Mouse (Mus musculus): ENCODE data around the gene Sept9. TPM values are rescaled to one million over a fixed set of nuclear protein-coding genes. Genes with fewer than 3 reads are reported as not detected.

Sept9 gene
- total RNA-seq, 2 experiments from 2014 or later = 62.1 to 70.5 TPM

DNA sequence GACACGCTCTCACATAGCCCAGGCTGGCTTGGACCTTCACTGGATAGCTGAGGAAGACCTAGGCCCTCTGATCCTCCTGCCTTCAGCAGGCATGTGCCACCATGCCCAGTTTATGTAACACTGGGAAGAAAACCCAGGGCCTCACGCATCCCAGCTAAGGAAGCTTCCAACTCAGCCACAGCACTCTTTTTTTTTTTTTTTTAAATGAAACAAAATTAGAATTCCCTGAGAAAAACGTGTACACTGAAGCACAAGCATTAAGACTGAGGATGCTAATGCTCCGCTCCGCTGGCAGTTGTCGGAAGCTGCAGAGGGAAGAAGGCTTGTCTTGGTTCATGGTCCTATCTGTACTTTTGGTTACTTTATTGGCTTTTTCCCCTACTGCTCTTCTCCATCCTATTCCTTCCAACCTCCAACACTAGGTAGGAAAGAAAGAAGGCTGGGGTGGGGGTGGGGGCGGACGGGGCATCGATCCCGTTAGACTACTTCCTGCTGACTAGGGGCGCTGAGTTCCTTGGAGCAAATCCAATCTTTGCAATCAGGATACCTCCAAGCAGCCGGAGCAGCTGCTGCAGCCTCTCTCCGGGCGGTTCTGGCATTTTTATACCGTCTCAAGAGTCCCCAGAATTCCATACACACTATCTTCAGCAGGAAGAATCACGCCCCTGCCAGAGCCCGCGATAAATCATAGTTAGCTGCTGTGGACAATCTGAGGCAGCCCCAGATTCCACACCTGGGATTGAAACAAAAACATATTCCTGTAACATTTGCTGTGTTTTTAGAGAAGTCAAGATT lies 25.2 kb upstream of the Sept9 start:
- DNase-seq (ENCODE audit: low spot score in 2 of 2) = peak in 1 of 2 experiments; percentile 49

DNA sequence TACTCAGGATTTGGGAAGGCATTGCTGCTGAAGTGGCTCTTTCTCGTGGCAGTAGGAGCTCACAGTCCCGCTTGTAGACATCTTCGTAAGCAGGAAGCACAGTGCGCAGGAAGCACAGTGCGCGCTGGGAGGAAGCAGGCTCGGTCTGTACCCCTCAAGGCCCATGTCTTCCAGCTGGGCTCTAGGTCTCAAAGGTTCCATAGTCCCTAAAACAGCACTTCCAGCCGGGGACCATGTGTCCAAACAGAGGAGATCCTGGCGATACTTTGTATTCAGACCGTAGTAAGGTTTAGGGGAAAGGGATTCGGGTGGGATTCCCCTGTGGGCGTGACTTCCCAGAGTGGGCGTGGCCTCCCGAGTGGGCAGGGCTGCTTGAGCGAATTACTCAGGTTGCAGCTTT lies 24.5 kb upstream of the Sept9 start:
- intact Hi-C loops (cut with DNase I) = loop anchor here (10.0 kb wide), 1 partner anchor 260 kb away; the partner anchor contains the start of gene Mgat5b
- no peak for DNase-seq (ENCODE audit: low spot score in 2 of 2)

More for the DNA sequence above, 25.2 kb upstream of the Sept9 start:
- intact Hi-C loops (cut with DNase I) = loop anchor here (10.0 kb wide), 1 partner anchor 259 kb away; the partner anchor contains the start of gene Mgat5b

DNA sequence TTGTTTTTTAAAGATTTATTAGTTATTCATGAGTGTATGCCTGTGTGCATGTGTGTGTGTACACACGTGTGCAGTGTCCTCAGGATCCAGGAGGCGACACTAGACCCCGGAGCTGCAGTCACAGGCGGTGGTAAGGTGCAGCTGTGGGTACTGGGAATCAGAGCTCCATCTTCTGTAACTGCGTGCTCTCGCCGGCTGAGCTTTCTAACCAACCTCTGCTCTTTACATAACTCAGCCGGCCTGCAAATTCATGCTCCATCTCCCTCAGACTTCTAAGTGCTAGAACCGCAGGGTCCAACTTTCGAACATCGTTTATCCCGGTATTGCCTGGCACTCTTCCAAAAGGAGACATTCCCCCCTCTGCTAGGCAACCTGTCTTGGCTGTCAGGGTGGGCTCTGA lies 24.0 kb upstream of the Sept9 start:
- intact Hi-C loops (cut with DNase I) = loop anchor here (10.0 kb wide), 1 partner anchor 261 kb away; the partner anchor contains the start of gene Mgat5b
- DNase-seq (ENCODE audit: low spot score in 2 of 2) = no peak

DNA sequence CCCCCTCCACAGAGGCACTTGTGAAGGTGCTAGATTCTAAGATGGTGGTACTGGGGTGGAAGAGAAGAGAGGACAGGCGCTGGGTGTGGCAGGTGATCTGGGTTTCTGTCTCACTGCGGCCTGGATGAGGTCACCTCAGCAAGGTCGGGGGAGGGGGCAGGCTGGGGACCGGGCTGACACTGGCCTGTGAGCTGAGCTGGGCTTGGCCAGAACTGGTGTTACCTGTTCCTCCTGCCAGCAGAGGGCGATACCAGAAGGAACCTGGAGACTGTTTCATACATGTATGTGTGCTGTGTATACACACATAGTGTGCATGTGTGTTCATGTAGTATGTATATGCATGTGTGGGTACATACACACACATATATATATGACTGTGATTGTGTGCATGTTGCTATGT lies 23.2 kb upstream of the Sept9 start:
- DNase-seq (ENCODE audit: low spot score in 2 of 2) = peak in 1 of 2 experiments; percentile 46
- intact Hi-C loops (cut with DNase I) = loop anchor here (10.0 kb wide), 1 partner anchor 262 kb away; the partner anchor contains the start of gene Mgat5b

DNA sequence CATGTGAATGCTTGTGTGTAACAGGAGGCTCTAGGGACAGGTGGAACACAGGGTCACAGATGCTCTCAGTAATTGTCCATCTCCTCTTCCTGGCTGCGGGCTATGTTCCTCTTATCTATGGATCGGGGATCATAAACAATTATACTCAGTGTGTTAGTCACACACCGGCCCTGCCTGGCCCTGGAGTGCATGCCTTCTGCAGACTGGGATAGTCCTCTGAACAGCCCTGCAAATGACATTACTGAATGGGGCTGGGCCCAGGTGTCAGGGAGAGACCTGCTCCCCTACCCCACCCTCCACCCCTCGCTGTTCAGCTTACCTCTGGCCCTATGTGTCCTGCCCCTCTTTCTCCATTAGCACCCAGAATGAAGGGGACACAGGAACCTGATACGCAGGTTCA lies 22.6 kb upstream of the Sept9 start:
- DNase-seq (ENCODE audit: low spot score in 2 of 2) = no peak
- intact Hi-C loops (cut with DNase I) = loop anchor here (1.0 to 10.0 kb wide), 2 partner anchors 105 to 262 kb away; partner anchors contain the start of gene Mgat5b

DNA sequence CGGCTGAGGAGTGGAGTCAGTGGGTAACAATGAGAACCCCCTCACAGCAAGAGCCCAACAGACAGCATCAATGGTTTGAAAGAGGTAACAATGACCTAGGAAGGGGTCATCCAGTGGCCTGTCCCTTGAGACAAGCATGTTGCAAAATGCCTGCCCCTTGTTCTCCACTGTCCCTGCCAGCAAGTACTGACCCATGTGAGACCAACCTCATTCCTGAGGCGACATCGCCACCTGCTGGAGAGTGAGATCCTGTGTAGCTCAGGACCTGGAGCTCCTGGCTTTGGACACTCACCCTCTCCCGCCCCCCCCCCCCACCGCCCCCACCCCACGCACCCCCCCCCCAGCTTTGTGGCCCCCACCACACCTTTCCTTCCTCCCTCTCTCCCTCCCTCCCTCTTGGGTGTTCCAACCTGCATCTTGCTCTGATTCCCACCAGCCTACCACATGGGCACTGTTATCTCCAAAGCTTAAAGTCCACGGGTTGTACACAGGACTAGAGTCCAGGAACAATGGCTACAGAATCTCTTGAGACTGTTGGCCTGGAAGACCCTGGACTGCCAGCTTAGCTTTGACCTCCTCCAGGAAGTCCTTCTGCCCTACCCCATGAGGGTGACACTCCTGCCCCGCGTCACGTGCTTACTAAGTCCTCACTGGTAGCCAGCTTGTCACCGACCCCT lies 22.0 kb upstream of the Sept9 start:
- peak; percentile 92 to 94 for DNase-seq (ENCODE audit: low spot score in 2 of 2)
- intact Hi-C loops (cut with DNase I) = loop anchor here (1.0 to 10.0 kb wide), 2 partner anchors 105 to 263 kb away; partner anchors contain the start of gene Mgat5b

DNA sequence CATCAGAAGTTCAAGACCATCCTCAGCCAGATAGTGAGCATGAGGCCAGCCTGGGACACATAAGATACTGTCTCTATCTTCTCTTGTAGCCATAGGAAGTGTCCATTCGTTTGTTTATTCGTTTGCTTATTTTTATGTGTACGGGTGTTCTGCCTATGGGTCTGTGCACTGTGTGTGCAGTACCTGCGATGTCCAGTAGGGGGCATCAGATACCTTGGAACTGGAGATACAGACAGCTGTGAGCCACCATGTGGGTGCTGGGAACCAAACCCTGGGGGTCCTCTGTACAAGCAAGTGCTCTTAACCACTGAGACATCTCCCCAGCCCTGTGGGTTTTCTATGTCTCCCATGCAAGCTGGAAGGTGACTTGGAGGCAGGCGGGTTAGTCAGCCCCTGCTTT lies 19.6 kb upstream of the Sept9 start:
- intact Hi-C loops (cut with DNase I) = loop anchor here (10.0 kb wide), 2 partner anchors 265 to 285 kb away; partner anchors contain the start of gene Mgat5b
- no peak for DNase-seq (ENCODE audit: low spot score in 2 of 2)

DNA sequence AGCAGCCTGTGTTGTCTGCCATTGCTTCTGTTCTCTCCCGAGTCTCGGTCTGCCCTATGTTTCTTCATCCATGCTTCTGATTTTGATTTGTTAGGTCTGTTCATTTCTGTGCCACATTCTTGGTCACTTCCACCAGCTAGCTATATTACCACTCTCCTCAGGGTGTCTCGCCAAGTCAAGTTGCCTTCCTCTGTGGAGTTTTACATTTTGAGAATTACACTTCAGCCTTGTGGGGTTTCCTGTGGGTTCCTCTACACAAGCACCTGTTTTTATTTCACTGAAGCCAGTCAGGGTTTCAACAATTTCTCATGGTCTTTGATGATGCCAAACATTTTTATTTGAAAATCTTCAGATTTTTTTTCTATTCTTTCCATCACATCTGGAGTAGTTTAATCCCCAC lies 16.7 kb upstream of the Sept9 start:
- DNase-seq (ENCODE audit: low spot score in 2 of 2) = no peak
- intact Hi-C loops (cut with DNase I) = loop anchor here (10.0 kb wide), 1 partner anchor 288 kb away; no protein-coding TSS in a partner anchor

DNA sequence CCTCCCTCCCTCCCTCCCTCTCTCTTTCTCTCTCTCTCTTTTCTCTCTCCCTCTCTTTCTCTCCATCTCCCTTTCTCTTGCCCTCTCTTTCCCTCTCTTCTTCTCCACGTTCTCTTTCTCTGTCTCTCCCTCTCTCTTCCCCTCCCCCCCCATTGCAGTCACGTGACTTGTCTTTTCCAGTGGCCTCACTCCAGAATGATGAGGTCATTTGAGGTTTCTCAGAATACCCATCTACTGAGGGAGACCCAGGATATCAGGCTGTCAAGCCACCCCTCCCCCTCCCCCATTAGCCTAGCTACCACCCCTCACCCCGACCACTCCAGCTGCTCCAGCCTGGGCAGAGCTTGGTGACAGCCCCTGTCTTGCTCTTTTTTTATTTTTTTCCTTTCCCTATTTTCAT lies 16.2 kb upstream of the Sept9 start:
- intact Hi-C loops (cut with DNase I) = loop anchor here (10.0 kb wide), 1 partner anchor 288 kb away; no protein-coding TSS in a partner anchor
- DNase-seq (ENCODE audit: low spot score in 2 of 2) = no peak

DNA sequence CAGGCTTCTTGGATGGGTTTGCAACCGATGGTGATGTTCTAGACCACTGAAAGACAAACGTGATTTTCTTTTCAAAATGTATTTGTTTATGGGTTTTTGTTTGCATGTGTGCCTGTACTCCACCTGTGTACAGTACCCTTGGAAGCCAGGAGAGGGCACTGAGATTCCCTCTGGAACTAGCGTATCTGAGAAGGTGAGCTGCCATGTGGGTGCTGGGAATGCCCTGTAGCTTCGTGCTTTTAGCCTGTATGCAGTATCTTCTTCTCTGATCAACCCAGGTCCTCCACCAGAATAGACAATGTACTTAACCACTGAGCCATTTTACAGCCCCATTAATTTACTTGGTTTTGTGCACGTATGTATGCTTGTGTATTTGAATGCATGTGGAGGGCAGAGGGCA lies 15.6 kb upstream of the Sept9 start:
- DNase-seq (ENCODE audit: low spot score in 2 of 2) = no peak
- intact Hi-C loops (cut with DNase I) = loop anchor here (10.0 kb wide), 1 partner anchor 289 kb away; no protein-coding TSS in a partner anchor

DNA sequence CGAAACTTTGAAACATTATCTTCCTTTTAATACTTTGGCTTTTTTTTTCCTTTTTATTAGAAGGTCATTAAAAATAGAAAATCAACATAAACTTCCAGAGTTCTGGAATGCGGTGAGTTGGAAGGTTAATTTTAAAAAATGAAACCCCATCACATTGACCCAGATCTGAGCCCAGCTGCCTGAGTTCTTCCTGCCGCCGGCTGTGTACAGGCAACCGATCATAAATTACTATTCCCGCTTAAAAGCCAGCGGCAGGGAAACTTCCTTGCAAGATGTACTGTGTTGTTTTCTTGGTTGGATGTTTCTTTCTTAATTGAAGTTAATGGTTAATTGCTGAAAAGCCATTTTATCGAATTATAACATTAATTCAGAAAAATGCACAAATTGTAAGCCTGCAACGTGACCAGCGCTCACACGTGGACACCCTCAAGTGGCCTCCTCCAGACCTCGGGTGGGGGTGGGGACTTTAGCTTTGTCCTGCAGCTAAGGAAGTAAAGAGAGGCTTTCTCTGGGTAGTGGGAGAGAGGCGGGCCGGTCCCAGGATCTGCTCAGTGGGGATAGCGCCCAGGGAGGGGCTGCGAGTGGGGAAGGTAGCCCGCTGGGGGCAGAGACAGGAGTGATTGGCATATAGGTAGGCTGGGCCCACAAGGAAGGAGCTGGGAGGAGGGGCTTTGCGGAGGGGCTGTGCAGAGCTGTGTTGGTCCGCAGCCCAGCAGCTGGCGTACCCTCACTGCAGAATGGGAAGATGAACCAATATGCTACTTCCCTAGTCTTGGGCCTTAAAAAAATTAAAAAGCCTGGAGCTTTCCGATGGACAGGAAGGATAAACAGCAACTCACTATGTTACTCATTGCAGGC lies 14.2 kb upstream of the Sept9 start:
- intact Hi-C loops (cut with DNase I) = loop anchor here (10.0 kb wide), 1 partner anchor 291 kb away; no protein-coding TSS in a partner anchor
- no peak for DNase-seq (ENCODE audit: low spot score in 2 of 2)

DNA sequence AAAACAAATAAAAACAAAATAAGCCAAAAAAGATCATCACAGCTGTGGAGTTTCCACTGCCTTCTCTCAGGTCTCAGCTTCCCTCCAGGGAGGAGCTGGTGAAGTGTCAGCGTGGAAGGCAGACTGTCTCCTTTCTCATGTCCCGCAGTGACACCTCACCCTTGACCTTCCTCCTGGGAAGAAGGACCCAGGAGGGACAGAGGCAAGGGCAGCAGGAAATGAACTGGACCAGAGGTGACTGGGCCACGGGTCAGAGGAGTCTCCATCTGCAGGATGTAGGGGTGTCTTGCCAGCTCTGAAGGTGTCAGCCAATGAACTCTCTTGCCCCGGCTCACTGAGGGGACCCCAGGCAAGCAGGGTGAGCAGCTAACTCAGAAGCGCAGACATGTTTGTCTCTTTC lies 7.9 kb upstream of the Sept9 start:
- intact Hi-C loops (cut with DNase I) = no loop called here

DNA sequence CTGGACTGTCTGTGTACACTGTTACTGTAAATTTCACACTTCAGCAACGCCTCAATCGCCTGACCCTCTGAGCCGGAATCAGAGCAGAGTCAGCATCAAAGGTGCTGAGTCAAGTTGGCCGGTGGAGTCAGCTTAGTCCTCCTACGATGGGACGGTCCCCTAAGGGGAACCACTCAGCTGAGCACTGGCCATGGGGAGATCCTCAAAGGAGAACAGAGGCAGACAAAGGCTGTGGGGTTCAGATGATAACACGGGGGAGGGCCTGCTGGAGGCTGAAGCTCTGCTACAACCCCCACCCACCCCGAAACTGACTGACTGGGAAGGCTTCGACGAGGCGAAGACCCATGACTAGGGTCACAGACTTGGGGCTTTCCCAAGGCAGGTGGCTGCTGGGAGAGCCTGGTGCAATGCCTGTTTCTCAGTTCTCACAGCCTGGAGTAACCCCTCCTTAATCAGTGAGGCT lies 5.0 kb upstream of the Sept9 start:
- DNase-seq (ENCODE audit: low spot score in 2 of 2) = no peak
- intact Hi-C loops (cut with DNase I) = no loop called here

More for the DNA sequence above, 7.9 kb upstream of the Sept9 start:
- no peak for DNase-seq (ENCODE audit: low spot score in 2 of 2)

DNA sequence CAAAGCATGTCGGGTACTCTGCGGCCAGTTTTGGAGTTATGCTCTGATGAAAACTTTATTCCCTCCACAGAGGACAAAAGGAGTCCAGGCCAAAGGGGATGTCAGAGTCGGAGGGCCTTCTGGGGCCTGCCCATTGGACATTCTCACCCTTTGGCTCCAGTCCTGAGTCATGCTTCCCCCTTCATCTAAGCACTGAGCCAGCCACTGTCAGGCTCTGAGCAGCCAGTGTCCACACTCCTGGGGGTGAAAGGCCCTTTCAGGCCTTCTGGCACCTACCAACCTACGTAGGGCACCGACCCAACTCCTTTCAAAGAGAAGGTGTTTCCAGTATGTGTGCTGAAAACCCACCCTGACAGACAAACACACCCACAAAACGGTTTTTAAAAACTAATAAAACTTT lies 3.8 kb upstream of the Sept9 start:
- no peak for DNase-seq (ENCODE audit: low spot score in 2 of 2)
- intact Hi-C loops (cut with DNase I) = no loop called here

DNA sequence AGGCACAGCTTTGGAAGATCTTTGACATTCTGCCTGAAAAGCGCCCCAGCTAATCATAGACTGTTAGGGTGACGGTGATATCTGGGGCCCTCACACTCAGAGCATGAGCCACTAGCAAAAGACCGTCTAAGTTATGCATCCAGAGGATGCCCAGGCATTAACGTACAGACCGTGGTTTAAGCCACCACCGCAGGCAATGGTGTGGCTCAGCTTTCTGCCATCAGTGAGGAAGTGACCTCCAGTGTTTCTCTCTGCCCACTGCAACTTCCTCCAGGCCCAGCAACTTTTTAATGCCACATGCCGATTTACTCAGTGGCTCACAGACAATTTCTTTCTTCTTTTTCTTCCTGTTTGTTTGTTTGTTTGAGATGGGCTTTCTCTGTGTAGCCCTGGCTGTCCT lies 2.8 kb upstream of the Sept9 start:
- DNase-seq (ENCODE audit: low spot score in 2 of 2) = no peak
- intact Hi-C loops (cut with DNase I) = no loop called here

DNA sequence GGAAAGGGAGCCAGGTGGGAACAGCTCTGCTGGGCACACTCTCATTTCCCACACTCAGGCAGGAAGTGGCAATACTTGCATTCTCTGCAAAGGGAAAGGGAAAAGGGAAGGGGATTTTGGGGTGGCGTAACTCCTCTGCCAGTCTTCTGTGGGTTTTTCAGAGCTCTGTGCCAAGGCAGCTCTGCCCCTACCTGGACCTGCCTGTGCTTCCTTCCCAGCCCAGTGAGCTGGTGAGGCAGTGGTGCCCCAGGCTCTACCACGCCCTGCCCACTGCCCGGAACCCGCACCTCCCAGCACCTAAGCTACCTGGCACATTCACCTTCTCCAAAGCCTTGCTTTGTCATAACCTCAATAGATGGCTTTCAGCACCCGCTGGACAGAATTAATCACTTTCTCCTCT lies 1.3 kb upstream of the Sept9 start:
- no peak for DNase-seq (ENCODE audit: low spot score in 2 of 2)
- intact Hi-C loops (cut with DNase I) = no loop called here

DNA sequence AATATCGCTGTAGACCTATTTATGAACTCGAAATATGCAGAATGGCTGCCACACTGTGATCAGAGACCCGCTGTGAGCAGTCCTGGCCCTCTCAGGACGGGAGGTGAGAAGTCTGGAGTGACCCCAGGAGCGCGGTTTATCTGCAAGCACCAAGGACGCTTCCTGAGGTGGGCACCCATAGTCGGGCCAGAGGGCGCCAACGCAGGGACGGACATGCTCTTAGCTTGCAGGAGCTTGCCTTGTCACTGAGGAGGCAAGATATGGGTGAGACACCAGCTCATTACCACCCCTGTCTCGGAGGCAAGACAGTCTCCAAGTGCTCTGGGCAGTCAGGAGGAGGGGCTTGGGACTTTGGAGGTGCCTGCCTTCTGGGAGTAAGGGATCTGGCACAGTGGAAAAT lies 2.4 kb downstream of the Sept9 start:
- DNase-seq (ENCODE audit: low spot score in 2 of 2) = no peak
- intact Hi-C loops (cut with DNase I) = no loop called here

DNA sequence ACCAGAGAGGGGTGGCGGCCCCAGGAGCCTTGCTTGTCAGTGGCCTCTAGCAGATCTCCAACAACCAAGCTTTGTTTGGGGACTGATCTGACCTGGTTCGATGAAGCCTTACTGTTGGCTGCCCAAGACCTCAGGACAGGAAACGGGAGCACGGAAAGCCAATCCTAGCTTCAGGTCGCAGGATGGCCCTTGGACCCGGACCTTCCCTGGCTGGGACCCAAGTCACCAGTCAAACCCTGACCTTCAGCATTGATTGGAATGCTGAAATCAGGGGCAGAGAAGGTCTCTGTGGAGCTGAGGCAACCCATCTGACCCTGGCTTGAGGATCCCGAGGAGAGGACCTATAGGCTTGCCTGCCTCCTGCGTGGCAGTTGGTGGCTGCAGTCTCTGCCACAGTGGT lies 5.1 kb downstream of the Sept9 start:
- no peak for DNase-seq (ENCODE audit: low spot score in 2 of 2)
- intact Hi-C loops (cut with DNase I) = no loop called here

DNA sequence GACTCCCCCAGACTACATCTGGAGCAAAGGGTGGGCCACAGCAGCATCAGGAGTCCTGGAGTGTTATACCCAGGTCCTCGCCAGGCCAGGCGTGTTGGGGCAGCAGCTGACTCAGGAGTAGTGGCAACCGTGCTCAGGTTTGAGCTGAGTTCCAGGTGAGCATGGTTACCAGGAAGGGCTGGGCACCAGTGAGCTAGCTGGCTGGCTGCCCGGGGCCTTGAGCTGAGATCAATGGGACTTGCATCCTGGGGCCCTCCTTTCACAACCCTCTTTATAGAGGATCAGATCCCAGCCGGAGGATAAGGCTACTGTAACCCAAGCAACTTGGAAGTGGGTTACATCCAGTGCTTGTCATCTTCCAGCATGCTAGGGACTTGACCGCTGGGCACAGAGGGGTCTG lies 5.6 kb downstream of the Sept9 start:
- no peak for DNase-seq (ENCODE audit: low spot score in 2 of 2)
- intact Hi-C loops (cut with DNase I) = no loop called here
